Mouse (Mus musculus) neural tube, embryonic 12.5 days (tissue): ENCODE results near the gene Tmem106c. TPM values are rescaled to one million over a fixed set of nuclear protein-coding genes. Genes with fewer than 3 reads are reported as not detected.

Experiments used
- ATAC-seq: fragments of 200-750 bp; cut with Nextera tagmentation; 2 replicates; pipeline ENCODE4 v1.8.0; 2017; ENCODE audit warnings: low read depth, mild to moderate bottlenecking, moderate TSS enrichment, moderate library complexity; ENCODE audit not compliant: low FRiP score
- H3K27ac ChIP-seq: fragments of 300-500 bp; sonication (generic); 2 replicates; pipeline ENCODE4 v1.5.1; 2016
- H3K27me3 ChIP-seq: fragments of 300-500 bp; sonication (generic); replicated peaks from 2 replicates; pipeline ENCODE4 v1.6.1; 2016; ENCODE audit warnings: mild to moderate bottlenecking
- H3K36me3 ChIP-seq: fragments of 300-500 bp; sonication (generic); 2 replicates; pipeline ENCODE4 v1.6.1; 2016; ENCODE audit warnings: mild to moderate bottlenecking
- H3K4me1 ChIP-seq: fragments of 300-500 bp; sonication (generic); 2 replicates; pipeline ENCODE4 v1.6.1; 2016
- H3K4me2 ChIP-seq: fragments of 300-500 bp; sonication (generic); replicated peaks from 2 replicates; pipeline ENCODE4 v1.6.1; 2016; ENCODE audit warnings: mild to moderate bottlenecking
- H3K4me3 ChIP-seq: fragments of 300-500 bp; sonication (generic); 2 replicates; pipeline ENCODE4 v1.5.1; 2016
- H3K9ac ChIP-seq: fragments of 300-500 bp; sonication (generic); 2 replicates; pipeline ENCODE4 v1.6.1; 2016; ENCODE audit warnings: mild to moderate bottlenecking
- H3K9me3 ChIP-seq: fragments of 300-500 bp; sonication (generic); 2 replicates; pipeline ENCODE4 v1.6.1; 2016; ENCODE audit warnings: mild to moderate bottlenecking
- WGBS: fragments of 180-500 bp; shearing (Covaris S2); methylation state at CpG from one replicate; pipeline ENCODE4 v1.1.7; 2016; 5-methylcytosine and 5-hydroxymethylcytosine counted together
- polyA plus RNA-seq: library from polyadenylated mRNA; unstranded; fragments of >200 nt; fragmentation: Nextera tagmentation; extraction: Ambion mirVana; gene quantifications from 2 replicates; pipeline ENCODE4 v1.2.1, GENCODE M21; 2016

Gene Tmem106c
- polyA plus RNA-seq, 1 experiment from 2014 or later = 50.8 TPM

- peak within 1 kb of the TSS; percentile 56 for H3K4me3 ChIP-seq
- peaks cover 19% of the 10 kb centered on the region; the same call in 1 of the 2 replicates for H3K27me3 ChIP-seq
- H3K4me1 ChIP-seq = peaks cover 58% of the 10 kb centered on the region
- peak within 1 kb of the TSS; percentile 65; the same call in 1 of the 2 replicates for H3K27ac ChIP-seq
- under 1% methylated on average over 59 of the region's 59 CpGs for WGBS
- no peaks in the 10 kb centered on the region for H3K9me3 ChIP-seq
- H3K4me2 ChIP-seq = peak within 1 kb of the TSS; percentile 85
- no peaks in the 10 kb centered on the region for H3K36me3 ChIP-seq
- peak within 1 kb of the TSS; percentile 81 for H3K9ac ChIP-seq
- ATAC-seq = peak; percentile 35
Measured at GRCm38 (mm10) chr15:98003822-98004739, 40.1 kb downstream of the Tmem106c start, which contains the start of gene Col2a1. Gene Col2a1, minus strand, starts transcription at chr15:98004695.

GRCm38 (mm10) chr15:98004740-98005159 lies 40.8 kb downstream of the Tmem106c start:
- ATAC-seq = peak; percentile 7
- peaks cover 51% of the 10 kb centered on the region for H3K4me1 ChIP-seq

GRCm38 (mm10) chr15:98005181-98005580 lies 41.2 kb downstream of the Tmem106c start:
- Histone ChIP-seq H3K4me1 (peaks cover 47% of the 10 kb centered on the region), H3K27ac (0 out of 2 replicates have a peak overlapping the region, but pooled peaks have one; percentile 2), H3K4me2 (peak overlapping the region; percentile 85), H3K9ac (0 out of 2 replicates have a peak overlapping the region, but pooled peaks have one; percentile 81), H3K9me3 (no peaks in the 10 kb centered on the region), H3K36me3 (no peaks in the 10 kb centered on the region), H3K27me3 (peaks cover 19% of the 10 kb centered on the region; the same call in 1 of the 2 replicates), H3K4me3 (peak overlapping the region; percentile 56)
- 9% methylated on average over 11 of the region's 11 CpGs for WGBS
- no peak for ATAC-seq

More at GRCm38 (mm10) chr15:98004740-98005159, 40.8 kb downstream of the Tmem106c start:
- H3K9ac ChIP-seq = peak overlapping the region; percentile 81
- no peaks in the 10 kb centered on the region for H3K36me3 ChIP-seq
- H3K27ac ChIP-seq = 0 out of 2 replicates have a peak overlapping the region, but pooled peaks have one; percentile 2
- H3K4me2 ChIP-seq = peak overlapping the region; percentile 85
- peak overlapping the region; percentile 56 for H3K4me3 ChIP-seq
- no peaks in the 10 kb centered on the region for H3K9me3 ChIP-seq
- 1% methylated on average over 19 of the region's 19 CpGs for WGBS
- peaks cover 19% of the 10 kb centered on the region; the same call in 1 of the 2 replicates for H3K27me3 ChIP-seq

GRCm38 (mm10) chr15:98012810-98013209 lies 48.8 kb downstream of the Tmem106c start:
- Histone ChIP-seq H3K4me3 (no peak overlapping the region), H3K9me3 (no peaks in the 10 kb centered on the region), H3K27ac (no peak overlapping the region), H3K36me3 (no peaks in the 10 kb centered on the region), H3K27me3 (no peaks in the 10 kb centered on the region), H3K4me2 (no peak overlapping the region), H3K9ac (no peak overlapping the region), H3K4me1 (peaks cover 4% of the 10 kb centered on the region; the same call in 1 of the 2 replicates)
- ATAC-seq = no peak
- 58% methylated on average over 6 of the region's 6 CpGs for WGBS

- 82% methylated on average over 4 of the region's 4 CpGs for WGBS
- ATAC-seq = no peak
Measured at GRCm38 (mm10) chr15:98017925-98018324, 53.9 kb downstream of the Tmem106c start.

GRCm38 (mm10) chr15:98019047-98019446 lies 55.0 kb downstream of the Tmem106c start:
- Histone ChIP-seq H3K4me2 (no peak overlapping the region), H3K36me3 (no peaks in the 10 kb centered on the region), H3K9me3 (no peaks in the 10 kb centered on the region), H3K4me3 (no peak overlapping the region), H3K27me3 (no peaks in the 10 kb centered on the region), H3K9ac (no peak overlapping the region), H3K4me1 (peaks cover 11% of the 10 kb centered on the region; the same call in 1 of the 2 replicates), H3K27ac (no peak overlapping the region)
- 75% methylated on average over 3 of the region's 3 CpGs for WGBS
- ATAC-seq = no peak

More at GRCm38 (mm10) chr15:98017925-98018324, 53.9 kb downstream of the Tmem106c start:
- Histone ChIP-seq H3K27ac (no peak overlapping the region), H3K9me3 (no peaks in the 10 kb centered on the region), H3K4me3 (no peak overlapping the region), H3K4me2 (no peak overlapping the region), H3K9ac (no peak overlapping the region), H3K36me3 (no peaks in the 10 kb centered on the region), H3K4me1 (peaks cover 7% of the 10 kb centered on the region; the same call in 1 of the 2 replicates), H3K27me3 (no peaks in the 10 kb centered on the region)

Other genes with a start within 250 kb of the Tmem106c start
- 0.23 and 0.45 TPM in 2 replicates for gene Endou, start 232.9 kb upstream of the Tmem106c start, polyA plus RNA-seq
- gene Rapgef3, start 196.2 kb upstream of the Tmem106c start, polyA plus RNA-seq = 10.8 and 11.9 TPM in 2 replicates
- gene Slc48a1, start 185.7 kb upstream of the Tmem106c start, polyA plus RNA-seq = 41.4 and 44.9 TPM in 2 replicates
- 28.9 and 29.7 TPM in 2 replicates for gene Hdac7, start 119.7 kb upstream of the Tmem106c start, polyA plus RNA-seq
- gene Vdr, start 53.6 kb upstream of the Tmem106c start, polyA plus RNA-seq = 0.09 and 0.41 TPM in 2 replicates
- 182 and 193 TPM in 2 replicates for gene Col2a1, start 40.5 kb downstream of the Tmem106c start, polyA plus RNA-seq
- gene Pfkm, start 128.4 kb downstream of the Tmem106c start, polyA plus RNA-seq = 50.4 and 50.9 TPM in 2 replicates
- 31.6 and 33.1 TPM in 2 replicates for gene Senp1, start 129.5 kb downstream of the Tmem106c start, polyA plus RNA-seq
- 51.4 and 52.1 TPM in 2 replicates for gene Asb8, start 201.4 kb downstream of the Tmem106c start, polyA plus RNA-seq
- gene Ccdc184, start 203.0 kb downstream of the Tmem106c start, polyA plus RNA-seq = 22.5 and 24.0 TPM in 2 replicates
- not detected in 2 replicates for gene Olfr288, start 231.3 kb downstream of the Tmem106c start, polyA plus RNA-seq